Mouse (Mus musculus) stomach, postnatal 0 days (tissue): Measurements from ENCODE around the gene Plekha7. TPM values are rescaled to one million over a fixed set of nuclear protein-coding genes. Genes with fewer than 3 reads are reported as not detected.

ENCODE experiments used
- ATAC-seq: fragments of 200-750 bp; cut with Nextera tagmentation; 2 replicates; pipeline ENCODE4 v1.8.0; 2017; ENCODE audit not compliant: low FRiP score, low TSS enrichment
- DNase-seq: peaks from one replicate; pipeline ENCODE4 v3.0.0-alpha.2; 2016; ENCODE audit warnings: low spot score
- H3K27ac ChIP-seq: fragments of 300-500 bp; sonication (generic); replicated peaks from 2 replicates; pipeline ENCODE4 v1.5.1; 2014; ENCODE audit warnings: mild to moderate bottlenecking, control low read depth
- H3K27me3 ChIP-seq: fragments of 300-500 bp; sonication (generic); 2 replicates; pipeline ENCODE4 v1.6.1; 2014; ENCODE audit warnings: low read length; ENCODE audit not compliant: control insufficient read depth, insufficient read depth
- H3K36me3 ChIP-seq: fragments of 300-500 bp; sonication (generic); 2 replicates; pipeline ENCODE4 v1.6.1; 2014; ENCODE audit warnings: low read length, mixed read lengths; ENCODE audit not compliant: control insufficient read depth, insufficient read depth
- H3K4me1 ChIP-seq: fragments of 300-500 bp; sonication (generic); replicated peaks from 2 replicates; pipeline ENCODE4 v1.6.1; 2014; ENCODE audit warnings: antibody characterized with exemption; ENCODE audit not compliant: control insufficient read depth, insufficient read depth
- H3K4me2 ChIP-seq: fragments of 300-500 bp; sonication (generic); replicated peaks from 2 replicates; pipeline ENCODE4 v1.6.1; 2014; ENCODE audit warnings: low read depth, mild to moderate bottlenecking, control low read depth, moderate library complexity
- H3K4me3 ChIP-seq: fragments of 300-500 bp; sonication (generic); 2 replicates; pipeline ENCODE4 v1.5.1; 2014; ENCODE audit warnings: low read depth, low read length, control low read depth
- H3K9ac ChIP-seq: fragments of 300-500 bp; sonication (generic); 2 replicates; pipeline ENCODE4 v1.6.1; 2014; ENCODE audit warnings: mild to moderate bottlenecking, low read length, control low read depth, mixed read lengths
- H3K9me3 ChIP-seq: fragments of 300-500 bp; sonication (generic); 2 replicates; pipeline ENCODE4 v1.6.1; 2016; ENCODE audit warnings: low read length; ENCODE audit not compliant: control insufficient read depth
- CTCF ChIP-seq: IDR thresholded peaks from 2 replicates; pipeline ENCODE4 v1.5.1; 2016; ENCODE audit warnings: antibody characterized with exemption, low read depth, mild to moderate bottlenecking, moderate library complexity
- EP300 ChIP-seq: optimal IDR thresholded peaks from 2 replicates; pipeline ENCODE3; 2016; ENCODE audit warnings: antibody characterized with exemption
- WGBS: fragments of 180-500 bp; shearing (Covaris S2); extraction: QIAGEN DNeasy Blood & Tissue Kit; methylation state at CpG from one replicate; pipeline ENCODE4 v1.1.7; 2014; 5-methylcytosine and 5-hydroxymethylcytosine counted together
- polyA plus RNA-seq: library from polyadenylated mRNA; unstranded; fragments of >200 nt; fragmentation: Nextera tagmentation; extraction: Ambion mirVana; gene quantifications from 2 replicates; pipeline ENCODE4 v1.2.1, GENCODE M21; 2015

Gene Plekha7
- polyA plus RNA-seq, 1 experiment from 2014 or later, result 10.1 TPM

DNA sequence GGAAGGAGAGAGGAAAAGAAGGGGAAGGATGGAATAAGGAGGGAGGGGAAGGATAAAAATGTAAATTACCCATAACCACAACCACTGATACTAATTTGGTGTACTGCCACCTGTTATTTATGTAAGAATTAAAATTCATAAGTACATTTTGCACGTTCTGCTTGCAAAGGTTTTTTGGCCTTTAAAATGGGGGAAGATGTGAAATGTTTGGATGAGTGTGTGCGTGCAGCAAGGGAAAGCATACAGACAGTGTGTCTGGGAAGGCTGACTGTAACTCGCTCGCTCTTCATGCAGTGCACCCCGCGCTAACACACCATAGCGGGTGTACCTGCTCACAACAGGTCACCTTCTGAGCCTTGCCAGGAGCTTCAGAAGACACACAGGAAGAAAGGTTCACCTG, 90.4 kb downstream of the Plekha7 start:
- ATAC-seq, result no peak
- Histone ChIP-seq H3K4me3 (no peak overlapping the region), H3K27ac (no peak overlapping the region), H3K27me3 (no peaks in the 10 kb centered on the region), H3K9me3 (no peaks in the 10 kb centered on the region), H3K9ac (no peak overlapping the region), H3K4me2 (no peak overlapping the region), H3K36me3 (no peaks in the 10 kb centered on the region), H3K4me1 (no peaks in the 10 kb centered on the region)
- TF ChIP-seq CTCF (no peak), EP300 (no peak)
- 90% methylated on average over 7 of the region's 7 CpGs for WGBS
- no peak for DNase-seq

DNA sequence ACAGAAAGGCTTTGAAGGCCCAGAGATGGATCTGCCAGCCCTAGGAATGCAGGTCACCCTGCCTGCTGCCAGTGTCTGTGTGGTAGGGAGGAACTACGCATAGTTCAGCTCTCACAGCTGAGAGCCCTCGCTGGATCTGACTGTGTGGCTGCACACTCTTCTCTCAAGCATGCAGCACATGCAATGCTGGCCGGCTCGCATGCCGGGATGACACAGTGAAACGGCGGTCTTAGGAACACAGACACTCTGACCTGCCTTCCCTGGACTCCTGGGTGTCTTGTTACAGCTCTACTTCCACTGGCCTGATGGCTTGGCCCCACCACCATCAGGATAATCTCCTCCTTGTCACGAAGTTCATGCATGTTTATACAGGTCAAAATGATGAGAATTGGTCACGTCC, 96.3 kb downstream of the Plekha7 start:
- DNase-seq, result no peak
- 18% methylated on average over 9 of the region's 9 CpGs for WGBS
- no peak for TF ChIP-seq CTCF
- no peak for TF ChIP-seq EP300

GRCm38 (mm10) chr7:116209926-116210631, 98.1 kb downstream of the Plekha7 start:
- ATAC-seq, result no peak
- no peak for DNase-seq
- no peak overlapping the region for H3K9ac ChIP-seq
- TF ChIP-seq CTCF, result no peak
- TF ChIP-seq EP300, result no peak
- H3K4me2 ChIP-seq, result no peak overlapping the region
- H3K4me1 ChIP-seq, result no peaks in the 10 kb centered on the region; the same call in 1 of the 2 replicates
- H3K27me3 ChIP-seq, result no peaks in the 10 kb centered on the region
- no peak overlapping the region for H3K27ac ChIP-seq
- H3K9me3 ChIP-seq, result no peaks in the 10 kb centered on the region
- H3K4me3 ChIP-seq, result no peak overlapping the region
- 51% methylated on average over 10 of the region's 10 CpGs for WGBS
- no peaks in the 10 kb centered on the region for H3K36me3 ChIP-seq

More for the DNA sequence above, 96.3 kb downstream of the Plekha7 start:
- H3K36me3 ChIP-seq, result no peaks in the 10 kb centered on the region
- H3K4me2 ChIP-seq, result no peak overlapping the region
- no peak overlapping the region for H3K9ac ChIP-seq
- H3K9me3 ChIP-seq, result no peaks in the 10 kb centered on the region
- no peaks in the 10 kb centered on the region for H3K27me3 ChIP-seq
- H3K4me1 ChIP-seq, result no peaks in the 10 kb centered on the region; the same call in 1 of the 2 replicates
- no peak overlapping the region for H3K4me3 ChIP-seq
- no peak overlapping the region for H3K27ac ChIP-seq
- ATAC-seq, result no peak

GRCm38 (mm10) chr7:116208880-116209279, 99.3 kb downstream of the Plekha7 start:
- H3K9ac ChIP-seq, result no peak overlapping the region
- no peak for ATAC-seq
- no peak for DNase-seq
- no peaks in the 10 kb centered on the region for H3K9me3 ChIP-seq
- H3K4me3 ChIP-seq, result no peak overlapping the region
- no peaks in the 10 kb centered on the region for H3K27me3 ChIP-seq
- no peaks in the 10 kb centered on the region for H3K36me3 ChIP-seq
- no peaks in the 10 kb centered on the region; the same call in 1 of the 2 replicates for H3K4me1 ChIP-seq
- H3K4me2 ChIP-seq, result no peak overlapping the region
- 71% methylated on average over 8 of the region's 8 CpGs for WGBS
- no peak overlapping the region for H3K27ac ChIP-seq
- TF ChIP-seq CTCF (no peak), EP300 (no peak)

DNA sequence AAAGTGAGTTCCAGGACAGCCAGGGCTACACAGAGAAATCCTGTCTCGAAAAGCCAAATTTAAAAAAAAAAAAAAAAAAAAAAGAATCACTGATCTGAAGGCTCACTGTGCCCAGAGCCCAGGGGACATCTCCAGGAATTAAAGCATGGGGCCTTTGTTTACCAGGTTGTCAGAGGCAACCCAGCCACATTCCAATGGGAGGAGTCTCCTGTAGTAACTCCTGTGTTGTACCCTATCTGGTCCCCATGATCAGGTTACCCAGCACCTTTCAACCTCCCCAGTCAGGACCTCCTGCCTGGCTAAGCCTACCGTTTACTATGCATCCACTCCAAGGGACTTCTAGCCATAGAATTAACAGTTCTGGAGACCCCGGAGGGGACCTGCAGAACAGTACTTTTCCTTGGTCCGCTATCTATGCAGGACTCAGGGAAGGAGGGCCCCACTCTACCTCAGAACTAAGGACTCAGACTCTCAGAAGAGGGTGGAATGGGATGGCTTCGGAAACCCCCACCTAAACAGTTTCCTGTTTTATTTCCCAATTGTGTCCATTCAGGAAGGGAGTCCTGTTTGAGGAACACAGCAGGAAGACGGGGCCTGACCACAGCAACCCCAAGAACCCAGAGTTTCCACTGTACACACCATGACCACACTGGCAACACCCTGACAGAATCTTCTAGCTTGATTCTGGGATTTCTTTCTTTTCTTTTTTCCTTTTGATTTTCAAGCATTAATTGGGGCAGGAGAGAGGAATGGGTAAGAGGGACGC, 101.2 kb downstream of the Plekha7 start:
- no peak overlapping the region for H3K27ac ChIP-seq
- H3K4me2 ChIP-seq, result no peak overlapping the region
- no peaks in the 10 kb centered on the region for H3K9me3 ChIP-seq
- H3K9ac ChIP-seq, result no peak overlapping the region
- ATAC-seq (no peak), DNase-seq (no peak)
- H3K36me3 ChIP-seq, result no peaks in the 10 kb centered on the region
- H3K4me3 ChIP-seq, result no peak overlapping the region
- WGBS, result 51% methylated on average over 7 of the region's 7 CpGs
- TF ChIP-seq CTCF, result no peak
- TF ChIP-seq EP300, result no peak
- peaks cover 3% of the 10 kb centered on the region for H3K4me1 ChIP-seq
- H3K27me3 ChIP-seq, result no peaks in the 10 kb centered on the region

DNA sequence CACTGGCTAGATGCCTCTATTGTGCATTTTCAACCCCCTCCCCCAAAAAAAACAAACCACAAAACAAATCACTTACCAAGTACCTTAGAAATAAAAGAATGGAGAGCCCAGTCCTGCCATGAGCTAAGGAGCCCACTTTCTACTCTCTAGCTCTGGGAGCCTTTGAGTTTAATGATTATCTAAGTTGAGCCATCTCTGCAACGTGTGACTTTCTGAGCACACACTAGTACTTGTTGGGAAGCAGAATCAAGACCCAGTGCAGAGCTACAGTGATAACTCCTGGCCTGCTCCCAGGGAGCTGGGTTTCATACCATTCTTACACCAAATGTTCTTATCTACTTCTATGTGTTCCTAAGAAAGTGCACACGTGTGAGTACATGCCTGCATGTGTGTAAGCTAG, 102.7 kb downstream of the Plekha7 start:
- no peak overlapping the region for H3K4me2 ChIP-seq
- H3K27me3 ChIP-seq, result no peaks in the 10 kb centered on the region
- H3K27ac ChIP-seq, result no peak overlapping the region
- no peaks in the 10 kb centered on the region for H3K36me3 ChIP-seq
- H3K9me3 ChIP-seq, result no peaks in the 10 kb centered on the region
- ATAC-seq, result no peak
- no peak for TF ChIP-seq CTCF
- TF ChIP-seq EP300, result no peak
- H3K4me1 ChIP-seq, result peaks cover 3% of the 10 kb centered on the region; the same call in 1 of the 2 replicates
- DNase-seq, result no peak
- 56% methylated on average over 2 of the region's 2 CpGs for WGBS
- H3K9ac ChIP-seq, result no peak overlapping the region
- no peak overlapping the region for H3K4me3 ChIP-seq
